Mouse (Mus musculus) spleen, postnatal 0 days (tissue): Measurements from ENCODE around the gene Haus4. TPM values are rescaled to one million over a fixed set of nuclear protein-coding genes. Genes with fewer than 3 reads are reported as not detected.

Source experiments
- polyA plus RNA-seq: library from polyadenylated mRNA; unstranded; fragments of >200 nt; fragmentation: Nextera tagmentation; extraction: Ambion mirVana; gene quantifications from 2 replicates; pipeline ENCODE4 v1.2.1, GENCODE M21; 2015

Gene Haus4
- 81.4 and 85.9 TPM in 2 replicates for polyA plus RNA-seq

DNA sequence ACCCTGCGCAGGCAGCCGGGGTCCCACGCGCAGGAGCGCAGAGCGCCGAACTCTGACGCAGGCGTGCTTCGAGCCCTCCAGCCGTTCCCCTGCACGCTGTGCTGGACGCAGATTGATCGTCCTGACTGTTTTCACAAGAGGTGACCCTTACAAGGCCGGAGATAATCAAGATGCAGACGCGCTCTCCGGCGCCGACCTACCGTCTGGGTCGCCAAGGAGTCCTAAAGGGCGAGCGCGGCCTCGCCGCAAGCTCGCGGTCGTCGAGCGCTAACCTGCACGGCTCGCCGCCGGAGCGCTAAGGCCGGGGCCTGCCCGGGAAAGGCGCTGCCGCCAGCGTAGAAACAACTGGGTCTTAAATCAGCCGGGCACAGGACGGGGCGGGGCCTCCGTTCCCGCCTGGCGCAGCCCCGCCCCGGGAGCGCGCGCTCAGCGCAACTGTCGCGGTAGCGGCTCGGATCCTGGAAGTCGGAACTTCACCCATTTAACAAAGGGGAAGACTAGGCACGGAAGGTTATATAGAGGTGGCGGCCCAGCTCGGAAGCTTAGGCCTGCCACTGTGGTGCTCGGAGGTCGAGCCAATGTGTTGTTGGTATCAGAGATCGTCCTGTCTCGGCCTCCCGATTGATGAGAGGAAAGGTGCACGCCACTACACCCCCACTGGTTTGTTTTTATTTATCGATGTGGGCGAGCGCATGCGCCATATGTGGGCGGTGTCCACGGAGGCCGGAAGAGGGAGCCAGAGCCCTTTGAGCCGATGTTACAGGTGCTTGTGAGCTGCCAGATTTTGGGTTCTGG lies at the start of gene Haus4:
Haus4 (minus strand) TSS at position 642 of the 795 bp plus-strand sequence.

DNA sequence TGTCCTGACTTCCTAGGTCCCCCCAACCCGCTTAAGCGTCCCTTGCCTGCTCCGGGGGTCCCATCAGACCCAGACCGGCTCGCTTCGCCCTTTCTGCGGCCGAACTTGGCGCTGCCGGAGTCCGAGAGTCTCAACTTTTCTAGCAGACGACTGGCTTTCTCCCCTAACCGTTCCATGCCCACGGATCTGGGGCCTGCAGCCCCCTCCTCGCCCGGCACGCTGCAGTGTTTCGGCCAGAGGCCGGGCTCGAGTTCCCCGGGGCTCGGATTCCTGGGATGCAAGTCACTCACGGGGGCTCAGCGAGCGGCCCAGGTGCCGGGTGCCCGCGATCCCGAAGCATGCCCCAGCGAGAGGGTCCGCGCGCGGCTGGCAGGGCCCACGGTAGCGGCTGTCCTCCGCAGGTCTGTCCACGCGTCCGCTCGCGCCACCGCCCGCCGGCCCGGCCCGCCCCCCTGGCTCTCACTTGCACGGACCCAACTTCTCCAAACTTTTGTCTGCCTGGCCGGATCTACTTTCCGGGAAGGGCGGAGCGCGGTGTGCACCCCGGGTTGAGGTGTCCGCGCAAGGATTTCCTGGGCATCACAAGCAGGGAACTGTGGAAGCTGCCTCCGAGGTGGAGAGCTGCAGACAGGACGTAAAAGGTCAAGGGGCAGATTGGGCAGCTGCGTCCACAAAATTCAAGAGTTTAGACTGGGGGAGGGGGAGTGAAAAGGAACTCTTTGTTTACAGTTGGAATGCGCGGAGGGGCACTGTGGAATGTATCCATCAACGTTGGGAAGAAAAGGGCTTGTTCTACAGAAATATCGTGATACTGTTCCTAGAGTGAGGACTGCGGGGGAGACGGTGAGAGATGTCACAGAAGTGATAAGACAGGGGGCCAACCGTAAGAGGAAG lies 22.9 kb upstream of the Haus4 start, which contains the start of gene Ajuba:
Ajuba (minus strand) TSS at position 470 of the 894 bp plus-strand sequence.

Other genes with a start within 250 kb of the Haus4 start
- 32.3 and 35.4 TPM in 2 replicates for gene Oxa1l, start 193.8 kb downstream of the Haus4 start, polyA plus RNA-seq
- 5.2 and 7.3 TPM in 2 replicates for gene Slc7a7, start 136.8 kb downstream of the Haus4 start, polyA plus RNA-seq
- gene Mrpl52, start 127.7 kb downstream of the Haus4 start, polyA plus RNA-seq, result 330 and 368 TPM in 2 replicates
- 48.4 and 54.3 TPM in 2 replicates for gene Mmp14, start 123.0 kb downstream of the Haus4 start, polyA plus RNA-seq
- gene Lrp10, start 90.5 kb downstream of the Haus4 start, polyA plus RNA-seq, result 32.4 and 43.0 TPM in 2 replicates
- 0.58 and 0.61 TPM in 2 replicates for gene Rem2, start 78.5 kb downstream of the Haus4 start, polyA plus RNA-seq
- 33.7 and 35.1 TPM in 2 replicates for gene Prmt5, start 37.1 kb downstream of the Haus4 start, polyA plus RNA-seq
- gene Ajuba, start 22.9 kb upstream of the Haus4 start, polyA plus RNA-seq, result 4.4 and 5.9 TPM in 2 replicates
- gene 4931414P19Rik, start 51.4 kb upstream of the Haus4 start, polyA plus RNA-seq, result 2.0 and 3.0 TPM in 2 replicates
- gene Psmb5, start 63.4 kb upstream of the Haus4 start, polyA plus RNA-seq, result 209 and 218 TPM in 2 replicates
- gene Psmb11, start 66.8 kb upstream of the Haus4 start, polyA plus RNA-seq, result not detected in 2 replicates
- gene Gm17606, start 86.3 kb upstream of the Haus4 start, polyA plus RNA-seq, result not detected in 2 replicates
- gene Cdh24, start 86.7 kb upstream of the Haus4 start, polyA plus RNA-seq, result 0.53 and 0.63 TPM in 2 replicates
- 46.7 and 53.4 TPM in 2 replicates for gene 1700123O20Rik, start 131.6 kb upstream of the Haus4 start, polyA plus RNA-seq
- 81.1 and 96.0 TPM in 2 replicates for gene Acin1, start 132.3 kb upstream of the Haus4 start, polyA plus RNA-seq
- gene Gm29776, start 144.2 kb upstream of the Haus4 start, polyA plus RNA-seq, result 0.16 and 0.28 TPM in 2 replicates
- gene Cebpe, start 157.6 kb upstream of the Haus4 start, polyA plus RNA-seq, result 18.5 and 28.5 TPM in 2 replicates
- 2.0 and 3.4 TPM in 2 replicates for gene Slc7a8, start 227.3 kb upstream of the Haus4 start, polyA plus RNA-seq